Mouse (Mus musculus) fibroblast of lung, adult 2 months (primary cell): Measurements from ENCODE around the gene Klhl11.
A peak's percentile ranks its signal among the peaks of the same experiment; 100 is the strongest.

ENCODE experiments used
- DNase-seq: peaks from one replicate; pipeline ENCODE4 v3.0.0-alpha.2; 2011; ENCODE audit warnings: low read depth

Klhl11 gene

DNA sequence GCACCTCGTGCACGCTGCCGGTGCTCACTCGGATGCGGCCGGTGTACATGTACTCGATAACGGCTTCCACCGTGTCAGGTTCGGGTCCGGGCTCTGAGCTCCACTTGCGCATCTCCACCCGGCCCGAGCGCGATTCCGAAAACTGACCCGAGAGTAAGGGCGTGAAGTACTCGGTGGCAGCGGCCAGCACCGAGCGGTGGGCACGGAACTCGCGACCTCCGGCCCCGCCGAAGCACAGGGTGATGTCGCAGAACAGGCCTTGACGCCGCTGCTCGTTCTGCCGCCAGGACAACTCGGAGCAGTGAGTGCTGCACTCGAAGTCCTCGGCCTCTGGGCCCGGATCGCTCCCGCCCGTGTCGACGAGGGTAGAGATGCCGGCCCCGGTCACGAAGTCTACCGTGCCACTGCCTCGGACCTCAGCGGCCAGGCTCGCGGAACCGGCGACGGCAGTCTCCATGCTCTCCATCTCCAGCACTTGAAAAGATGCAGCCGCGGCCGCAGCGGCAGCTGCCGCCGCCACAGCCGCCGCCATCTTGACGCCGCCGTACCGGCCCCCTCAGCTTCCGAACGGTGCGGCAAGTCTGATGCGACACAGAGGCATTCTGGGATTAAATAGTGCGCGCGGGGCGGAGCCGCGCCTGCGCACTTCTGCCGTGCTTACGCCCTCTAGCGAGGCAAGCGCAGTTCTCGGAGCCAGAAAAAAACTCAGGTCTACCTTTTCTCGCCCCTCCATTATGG, at the start of gene Klhl11:
Klhl11 (minus strand) TSS at position 545 of the 738 bp plus-strand sequence.
- peak; percentile 83 for DNase-seq

DNA sequence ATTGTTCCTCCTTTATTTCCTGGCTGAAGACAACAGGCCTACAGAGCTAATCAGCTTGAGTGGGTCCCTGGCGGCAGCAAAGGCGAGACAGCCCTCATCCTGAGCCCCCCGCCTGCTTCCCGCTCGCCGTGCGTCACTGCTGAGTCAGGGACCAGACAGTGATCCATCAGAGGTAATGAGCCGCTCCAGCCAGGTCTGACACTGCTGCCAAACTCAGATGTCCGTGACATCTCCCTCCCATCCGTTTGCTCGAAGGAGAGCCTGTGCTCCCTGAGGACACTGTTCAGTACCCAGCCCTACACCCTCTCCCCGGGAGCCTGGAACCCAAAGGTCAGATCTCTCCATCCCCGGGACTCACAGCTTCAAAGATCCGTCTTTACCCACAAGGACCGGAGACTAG, 48.3 kb upstream of the Klhl11 start:
- no peak for DNase-seq

DNA sequence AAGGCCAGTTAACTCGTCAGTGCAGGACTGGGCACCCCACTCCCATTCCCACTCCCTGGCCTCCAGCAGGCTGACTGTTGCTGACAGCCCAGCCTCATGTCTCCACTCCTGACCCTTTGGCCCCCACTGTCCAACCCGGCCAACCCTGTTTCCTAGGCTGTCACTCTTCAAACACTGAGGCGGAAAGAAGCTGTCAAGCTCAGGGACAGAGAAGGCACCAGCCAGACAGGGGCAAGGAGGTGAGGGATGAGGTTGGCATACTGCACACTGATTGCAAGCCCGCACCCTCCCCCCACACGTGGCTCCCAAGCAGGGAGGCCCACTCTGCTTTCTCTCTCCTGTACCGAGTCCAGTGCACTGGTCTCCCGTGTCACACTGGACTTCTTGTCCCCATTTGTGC, 46.6 kb upstream of the Klhl11 start:
- DNase-seq, result no peak

DNA sequence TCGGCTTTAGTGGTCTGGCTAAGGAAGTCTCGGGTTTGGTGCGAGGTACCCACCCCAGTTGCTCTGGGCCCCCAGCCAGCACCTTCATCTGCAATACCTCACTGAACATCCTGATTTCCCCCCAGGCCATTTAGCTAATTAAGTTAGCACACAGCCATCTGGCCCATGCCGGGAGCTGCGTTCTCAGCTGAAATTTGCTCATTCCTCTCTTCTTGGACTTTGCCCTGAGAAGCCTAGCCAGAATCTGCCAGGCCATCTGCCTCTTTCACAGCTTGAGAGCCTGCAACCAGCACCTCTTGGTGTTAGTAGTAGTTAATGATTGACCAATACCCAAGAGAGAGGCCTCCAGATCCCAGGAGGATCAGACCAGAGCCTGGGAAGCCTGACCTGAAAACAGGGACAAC, 45.6 kb upstream of the Klhl11 start:
- DNase-seq, result no peak

DNA sequence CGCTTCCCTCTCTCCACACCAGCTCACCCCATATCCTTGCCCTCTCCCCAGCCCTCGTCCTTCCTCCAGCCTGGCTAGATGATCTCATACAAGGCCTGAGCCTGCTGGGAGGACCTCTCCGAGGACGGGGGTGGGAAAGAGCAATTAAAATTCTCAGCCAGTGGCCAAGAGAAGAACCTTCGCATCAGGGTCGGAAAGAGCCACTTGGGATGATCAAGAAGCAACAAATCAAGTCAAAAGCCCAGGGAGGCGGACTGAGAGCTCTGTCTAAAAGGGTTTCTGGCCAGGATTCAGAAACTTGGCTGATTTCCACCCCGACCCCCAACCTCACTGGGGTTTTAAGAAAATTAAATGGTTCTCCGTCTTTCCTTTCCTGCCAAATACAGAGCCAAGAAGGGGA, 43.8 kb upstream of the Klhl11 start:
- no peak for DNase-seq

DNA sequence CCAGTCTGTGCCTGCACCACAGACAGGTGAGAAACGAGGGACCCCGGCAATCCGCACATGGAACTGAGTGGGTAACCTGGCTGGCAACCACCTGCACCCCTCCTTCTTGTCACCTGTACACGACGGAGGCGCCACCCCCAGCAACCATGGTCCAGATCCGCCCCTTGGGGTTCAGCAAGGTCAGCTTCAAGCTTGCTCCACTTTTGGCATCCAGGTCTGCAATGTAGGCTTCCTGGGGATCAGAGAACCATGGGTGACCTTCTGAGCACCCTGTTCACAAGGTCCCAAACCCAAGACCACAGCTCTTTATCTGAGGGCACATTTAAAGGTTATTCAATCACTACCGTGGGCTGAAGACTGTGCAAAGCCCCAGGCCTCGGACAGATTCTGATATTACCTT, 43.2 kb upstream of the Klhl11 start:
- DNase-seq, result no peak

DNA sequence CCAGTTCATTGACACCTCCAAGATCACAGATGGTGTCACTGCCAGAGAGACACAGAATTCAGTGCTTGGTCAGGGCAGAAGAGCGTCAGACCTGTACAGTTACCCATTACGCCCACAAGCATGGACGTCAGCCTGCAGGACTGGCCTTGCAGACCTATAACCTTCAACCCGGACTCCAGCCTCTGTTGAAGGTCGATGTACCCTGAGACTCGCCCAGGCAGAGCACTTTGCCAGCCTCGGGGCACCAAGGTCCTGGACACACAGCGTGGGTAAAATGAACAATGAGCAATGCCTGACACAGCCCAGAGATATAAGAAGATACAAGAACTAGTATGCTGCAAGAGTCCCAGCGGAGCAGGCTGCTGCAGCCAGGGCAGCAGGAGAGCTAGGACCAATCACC, 42.5 kb upstream of the Klhl11 start:
- no peak for DNase-seq

DNA sequence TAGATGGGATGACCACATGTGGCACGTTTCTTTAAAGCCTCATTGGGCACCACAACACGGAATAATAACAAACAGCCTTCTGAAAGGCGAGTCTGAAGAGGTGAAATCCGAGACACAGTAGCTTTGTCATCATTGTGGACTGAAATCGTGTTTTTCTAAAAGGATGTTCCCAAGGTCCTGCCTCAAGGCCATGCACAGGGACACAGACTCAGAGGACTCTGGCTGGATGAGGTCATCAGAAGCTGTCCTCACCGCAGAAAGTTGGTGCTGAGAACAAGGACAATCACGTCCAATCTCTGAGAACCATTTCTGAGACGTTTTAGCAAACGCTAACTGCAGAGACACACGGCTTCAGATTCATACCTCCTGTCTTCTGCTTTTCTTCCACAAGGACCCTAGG, 41.2 kb upstream of the Klhl11 start:
- no peak for DNase-seq

DNA sequence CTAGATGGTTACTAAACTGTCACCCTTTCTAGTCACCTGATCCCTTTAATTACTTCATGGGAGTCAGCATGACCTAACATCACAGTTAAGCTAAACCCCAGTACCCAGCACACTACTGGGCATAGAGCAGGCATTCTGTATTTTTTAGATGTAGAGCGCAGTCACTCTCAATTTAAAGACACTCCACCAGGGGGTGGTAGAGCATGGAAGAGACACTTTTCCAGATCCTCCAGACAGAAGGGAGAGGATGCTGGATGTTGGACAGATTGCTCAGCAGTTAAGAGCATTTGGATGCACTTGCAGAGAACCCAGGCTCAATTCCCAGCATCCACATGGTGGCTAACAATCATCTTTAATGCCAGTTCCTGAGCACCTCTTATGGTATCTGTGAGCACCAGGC, 39.8 kb upstream of the Klhl11 start:
- no peak for DNase-seq

DNA sequence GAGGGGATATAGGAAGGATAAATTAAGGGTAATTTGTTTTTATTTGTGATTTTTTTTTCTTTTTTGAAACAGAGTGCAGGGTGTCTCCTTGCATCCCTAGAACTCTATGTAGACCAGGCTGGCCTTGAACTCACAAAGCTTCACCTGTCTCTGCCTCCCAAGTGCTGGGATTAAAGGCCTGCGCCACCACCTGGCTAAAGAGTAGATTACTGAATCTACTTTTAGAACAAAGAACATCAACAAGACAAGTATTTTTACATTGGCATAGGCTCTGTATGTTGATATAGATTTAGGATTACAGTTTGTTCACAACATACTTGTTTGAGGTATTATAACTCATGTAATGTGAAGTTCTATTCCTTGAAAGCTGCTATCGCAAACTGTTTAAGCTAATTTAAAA, 38.0 kb upstream of the Klhl11 start:
- no peak for DNase-seq

DNA sequence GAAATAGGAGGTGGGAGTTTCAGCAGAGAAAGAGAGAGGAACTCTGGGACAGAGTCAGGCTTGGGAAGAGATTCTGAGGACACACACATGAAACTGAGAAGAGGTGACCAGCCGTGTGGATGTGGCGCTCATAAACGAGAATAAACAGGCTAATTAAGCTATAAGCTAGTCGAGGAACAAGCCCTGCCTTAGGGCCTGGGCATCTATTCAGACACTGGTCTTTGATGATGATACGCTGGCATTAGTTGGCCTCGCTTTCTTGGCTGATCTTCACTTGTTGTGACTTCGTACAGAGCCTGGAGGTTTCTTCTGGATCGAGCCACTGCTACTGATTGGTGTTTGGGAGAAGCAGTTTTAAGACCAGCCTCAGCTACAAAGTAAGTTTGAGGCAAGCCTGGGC, 33.5 kb upstream of the Klhl11 start:
- DNase-seq, result no peak

DNA sequence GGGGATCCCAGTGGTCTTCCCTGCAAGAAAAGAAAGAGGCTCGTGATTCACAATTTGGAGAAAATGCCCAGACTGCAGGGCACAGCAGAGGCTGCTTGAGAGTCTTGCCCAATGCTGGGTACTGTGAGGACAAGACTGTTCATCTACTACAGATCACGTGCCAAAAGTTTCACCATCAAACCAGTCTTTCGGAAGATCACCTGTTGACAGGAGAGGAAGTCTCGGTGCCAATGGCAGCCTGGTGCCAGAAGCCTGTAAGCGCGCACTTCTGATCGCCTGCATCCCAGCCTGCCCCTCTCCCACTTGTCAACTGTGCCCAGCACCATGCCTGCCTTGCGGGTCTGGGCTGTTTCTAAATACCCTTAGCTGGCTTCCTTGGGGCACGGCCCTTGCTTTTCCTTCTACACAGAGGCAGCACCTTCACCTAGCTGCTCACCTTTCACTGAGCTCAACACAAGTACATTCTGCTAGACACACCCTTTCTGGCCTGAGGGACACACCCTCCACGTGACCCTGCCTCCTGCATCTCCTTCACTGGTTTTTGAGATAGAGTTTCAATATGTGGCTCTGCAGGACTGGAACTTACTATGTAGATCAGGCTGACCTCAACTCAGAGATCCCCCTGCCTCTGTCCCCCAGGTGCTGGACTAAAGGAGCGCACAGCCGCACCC, 32.6 kb upstream of the Klhl11 start:
- DNase-seq, result no peak

DNA sequence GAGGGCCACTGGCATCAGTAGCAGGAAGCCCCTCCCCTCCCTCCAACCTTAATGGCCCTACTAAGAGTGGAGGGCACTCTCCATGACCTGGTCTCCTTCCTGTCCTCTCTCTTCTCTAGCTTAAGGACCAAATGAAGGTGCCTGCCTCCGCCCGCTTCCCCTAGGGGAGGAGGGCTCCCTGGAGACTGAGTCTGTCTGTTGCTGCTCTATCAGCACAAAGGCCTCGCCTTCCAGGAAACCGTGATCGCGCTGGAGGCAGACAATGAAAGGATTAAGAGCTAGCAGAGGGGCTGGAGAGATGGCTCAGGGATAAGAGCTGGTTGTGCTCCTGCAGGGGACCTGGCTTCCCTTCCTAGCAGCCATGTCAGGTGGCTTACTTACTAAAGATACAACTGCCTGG, 28.8 kb upstream of the Klhl11 start:
- no peak for DNase-seq

DNA sequence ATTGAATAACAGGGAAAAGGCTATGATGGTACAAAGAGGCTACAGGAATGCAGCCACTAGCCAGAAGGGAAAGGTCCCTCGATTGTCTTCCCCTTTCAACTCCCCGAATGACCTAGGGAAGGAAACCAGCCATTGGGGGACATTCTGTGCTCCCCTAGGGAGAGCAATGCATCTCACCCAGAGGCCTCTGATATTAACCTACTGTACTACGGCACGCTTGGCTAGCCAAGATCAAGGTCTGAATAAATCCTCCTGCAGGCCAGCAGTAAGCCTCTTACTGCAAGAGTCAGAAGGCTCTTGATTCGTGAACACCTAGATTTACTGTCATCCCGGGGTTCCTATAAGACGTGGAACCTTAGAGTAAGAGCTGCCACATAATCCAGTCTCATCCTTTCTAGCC, 28.1 kb upstream of the Klhl11 start:
- DNase-seq, result no peak

DNA sequence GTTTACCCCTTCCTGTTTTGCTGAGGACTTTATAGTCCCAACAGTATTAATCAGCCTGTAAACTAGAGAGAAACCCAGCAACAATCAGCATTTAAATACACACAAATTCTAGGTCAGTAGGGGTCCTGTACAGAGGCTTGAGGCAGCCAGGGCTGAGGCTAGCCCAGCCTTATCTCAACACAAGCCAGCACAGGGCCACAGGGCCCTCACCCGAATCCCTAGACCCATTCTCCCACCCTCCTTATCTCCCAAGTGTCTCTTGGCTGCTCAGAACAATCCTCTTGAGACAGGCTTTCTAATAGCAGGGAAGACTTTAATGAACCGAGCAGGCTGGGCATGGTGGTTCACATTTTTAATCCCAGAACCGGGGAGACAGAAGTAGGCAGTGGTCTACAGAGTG, 27.7 kb upstream of the Klhl11 start:
- no peak for DNase-seq

DNA sequence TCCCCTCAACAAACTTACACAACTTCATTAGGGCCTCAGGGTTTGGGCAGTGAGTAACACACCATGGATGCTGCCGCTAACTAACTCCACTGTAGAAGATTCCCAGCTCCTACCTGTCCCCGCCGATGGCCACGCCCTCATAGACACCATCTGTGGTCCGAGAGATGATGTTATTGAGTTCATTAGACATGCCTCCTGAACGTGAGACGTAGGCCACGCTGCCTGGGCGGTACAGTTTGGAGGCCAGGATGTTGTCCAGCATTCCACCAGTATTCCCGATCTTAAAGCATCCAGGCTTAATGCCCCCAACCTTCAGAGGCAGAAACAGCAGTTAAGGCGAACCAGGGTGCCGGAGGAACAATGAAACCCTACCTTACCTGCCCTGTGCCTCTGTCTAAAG, 21.2 kb upstream of the Klhl11 start:
- no peak for DNase-seq

DNA sequence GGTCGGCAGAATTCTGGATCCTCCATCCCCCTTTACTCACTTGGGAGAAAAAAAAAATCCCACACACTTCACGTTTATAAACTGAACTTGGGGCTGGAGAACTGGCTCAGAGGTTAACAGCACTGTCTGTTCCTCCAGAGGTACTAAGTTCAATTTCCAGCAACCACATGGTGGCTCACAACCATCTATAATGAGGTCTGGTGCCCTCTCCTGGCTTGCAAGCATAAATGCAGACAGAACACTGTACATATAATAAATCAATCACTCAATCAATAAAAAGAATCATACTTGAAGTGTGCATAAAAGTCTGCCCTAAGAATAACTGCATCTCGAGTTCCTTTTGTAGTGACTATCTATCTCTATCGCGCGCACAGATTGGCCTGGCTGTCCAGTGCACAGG, 18.4 kb upstream of the Klhl11 start:
- no peak for DNase-seq

DNA sequence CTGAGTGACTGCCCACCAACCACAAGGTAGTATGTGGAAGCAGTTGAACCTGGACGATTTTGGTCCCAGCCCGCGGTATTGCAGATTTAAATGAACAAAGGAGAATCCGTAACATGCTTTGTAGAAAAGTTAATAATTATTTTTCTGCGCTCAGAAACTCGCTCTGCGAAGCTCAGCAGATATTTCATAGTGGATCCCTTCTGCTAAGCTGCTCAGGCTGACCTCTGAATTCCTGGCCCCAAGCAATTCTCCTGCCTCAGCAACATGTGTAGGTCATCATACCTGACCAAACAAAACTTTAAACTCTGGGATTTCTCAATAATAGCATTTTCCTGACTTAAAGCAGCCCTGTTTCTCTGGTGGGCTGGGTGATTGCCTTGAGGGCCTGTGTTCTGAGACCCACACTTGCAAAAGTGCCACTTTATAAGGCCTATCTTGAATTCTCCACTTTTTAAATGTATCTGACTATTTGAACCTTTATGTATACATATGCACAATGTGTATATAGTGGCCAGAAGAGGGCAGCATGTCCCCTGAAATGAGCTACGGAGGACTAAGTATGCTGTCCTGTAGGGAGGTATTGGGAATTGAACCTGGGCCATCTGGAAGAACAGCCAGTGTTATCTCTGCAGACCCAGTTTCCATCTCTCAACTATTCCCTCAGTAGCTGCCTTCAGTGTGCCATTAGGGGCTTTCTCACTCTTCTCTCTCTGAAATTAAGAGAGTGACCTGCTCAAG, 13.4 kb upstream of the Klhl11 start:
- no peak for DNase-seq

DNA sequence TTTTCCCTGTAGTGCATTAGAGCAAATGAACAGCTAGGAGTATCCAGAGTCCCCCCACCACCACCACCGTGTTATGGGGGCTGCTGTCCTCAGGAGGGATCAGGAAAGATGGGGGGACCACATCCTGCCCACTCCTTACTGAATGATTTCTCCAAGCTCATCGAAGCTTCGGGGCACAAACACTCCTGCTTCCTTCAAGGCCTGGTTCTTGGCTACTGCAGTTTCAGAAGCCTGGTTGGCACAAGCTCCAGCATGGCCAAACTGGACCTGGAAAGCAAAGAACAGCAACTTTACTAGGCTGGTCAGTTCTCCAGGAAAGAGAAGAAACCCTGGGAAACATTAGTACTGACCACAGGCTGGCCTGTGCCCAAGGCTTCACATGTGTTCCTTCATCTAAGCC, 11.9 kb upstream of the Klhl11 start:
- DNase-seq, result no peak

DNA sequence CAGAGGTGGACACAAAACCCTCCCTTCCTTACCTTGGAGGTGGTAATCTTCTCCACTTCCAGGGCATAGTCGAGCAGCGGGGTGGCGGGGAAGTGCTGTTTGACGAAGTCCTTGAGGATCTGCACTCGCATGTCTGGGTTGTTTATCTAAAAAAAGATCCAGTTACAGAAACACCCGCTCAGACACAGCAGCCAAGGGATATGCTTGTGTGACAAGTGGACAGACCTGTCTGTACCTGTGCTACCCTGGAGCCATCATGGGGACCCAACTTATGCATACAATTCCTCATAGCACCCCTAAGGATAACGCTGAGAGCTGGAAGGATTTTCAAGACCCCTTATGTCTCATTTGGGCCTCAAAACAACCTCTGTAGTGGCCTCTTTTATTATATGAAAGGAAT, 6.6 kb upstream of the Klhl11 start:
- DNase-seq, result no peak

DNA sequence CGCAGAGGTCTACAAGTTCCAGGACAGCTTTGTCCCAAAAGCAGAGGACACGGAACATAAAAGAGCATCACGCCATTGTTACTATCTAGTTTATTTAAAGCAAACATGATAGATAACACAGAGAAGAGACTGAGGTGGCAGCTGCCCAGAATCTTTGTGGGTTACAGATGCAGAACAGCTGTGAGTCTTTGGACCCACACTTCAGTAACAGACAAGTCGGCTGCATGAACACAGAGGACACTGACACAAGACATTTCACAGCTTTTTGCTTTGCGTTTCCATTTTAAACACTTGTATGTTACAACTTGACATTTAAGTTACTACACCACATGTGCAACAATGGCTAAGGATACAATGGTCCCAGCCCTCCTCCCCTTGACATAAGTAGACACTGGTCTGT, 3.7 kb upstream of the Klhl11 start:
- DNase-seq, result no peak

DNA sequence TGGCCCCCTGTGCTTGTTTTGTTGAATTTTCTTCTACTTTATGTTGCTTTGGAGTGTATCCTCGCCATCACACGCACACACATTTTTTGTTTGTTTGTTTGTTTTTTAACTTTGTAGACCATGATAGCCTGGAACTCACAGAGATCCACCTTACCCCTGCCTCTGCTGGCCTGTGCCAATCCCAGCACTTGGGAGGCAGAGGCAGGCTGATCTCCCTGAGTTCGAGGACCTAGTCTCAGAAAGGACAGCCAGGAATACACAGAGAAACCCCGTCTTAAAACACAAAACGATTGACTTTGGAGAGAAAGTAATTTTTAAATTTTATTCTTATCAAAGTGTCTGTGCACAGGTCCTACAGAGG, 374 bp upstream of the Klhl11 start:
- no peak for DNase-seq
